Mouse (Mus musculus) lung, embryonic 14.5 days (tissue): ENCODE measurements around the gene Jarid2. TPM values are rescaled to one million over a fixed set of nuclear protein-coding genes. Genes with fewer than 3 reads are reported as not detected.

Source experiments
- ATAC-seq: fragments of 200-750 bp; cut with Nextera tagmentation; 2 replicates; pipeline ENCODE4 v1.8.0; 2017; ENCODE audit warnings: mild to moderate bottlenecking, moderate TSS enrichment, moderate library complexity; ENCODE audit not compliant: insufficient read depth
- DNase-seq: peaks from one replicate; pipeline ENCODE4 v3.0.0-alpha.2; 2015
- H3K27ac ChIP-seq: fragments of 300-500 bp; sonication (generic); 2 replicates; pipeline ENCODE4 v1.5.1; 2014; ENCODE audit warnings: low read depth, mild to moderate bottlenecking, moderate library complexity
- H3K27me3 ChIP-seq: fragments of 300-500 bp; sonication (generic); 2 replicates; pipeline ENCODE4 v1.6.1; 2014; ENCODE audit warnings: low read length, control low read depth; ENCODE audit not compliant: insufficient read depth
- H3K36me3 ChIP-seq: fragments of 300-500 bp; sonication (generic); 2 replicates; pipeline ENCODE4 v1.6.1; 2014; ENCODE audit warnings: control low read depth; ENCODE audit not compliant: insufficient read depth
- H3K4me1 ChIP-seq: fragments of 300-500 bp; sonication (generic); 2 replicates; pipeline ENCODE4 v1.6.1; 2014; ENCODE audit warnings: antibody characterized with exemption, control low read depth; ENCODE audit not compliant: insufficient read depth
- H3K4me2 ChIP-seq: fragments of 300-500 bp; sonication (generic); 2 replicates; pipeline ENCODE4 v1.6.1; 2014; ENCODE audit warnings: mild to moderate bottlenecking
- H3K4me3 ChIP-seq: fragments of 300-500 bp; sonication (generic); 2 replicates; pipeline ENCODE4 v1.5.1; 2014; ENCODE audit warnings: low read depth, low read length
- H3K9ac ChIP-seq: fragments of 300-500 bp; sonication (generic); 2 replicates; pipeline ENCODE4 v1.6.1; 2014
- H3K9me3 ChIP-seq: fragments of 300-500 bp; sonication (generic); 2 replicates; pipeline ENCODE4 v1.6.1; 2016; ENCODE audit warnings: low read depth, low read length, control low read depth
- CTCF ChIP-seq: IDR thresholded peaks from 2 replicates; pipeline ENCODE4 v1.5.1; 2016; ENCODE audit warnings: antibody characterized with exemption, low read depth
- WGBS: fragments of 180-500 bp; shearing (Covaris S2); extraction: QIAGEN DNeasy Blood & Tissue Kit; methylation state at CpG from one replicate; pipeline ENCODE4 v1.1.7; 2014; 5-methylcytosine and 5-hydroxymethylcytosine counted together
- polyA plus RNA-seq: library from polyadenylated mRNA; unstranded; fragments of >200 nt; fragmentation: Nextera tagmentation; extraction: Ambion mirVana; gene quantifications from 2 replicates; pipeline ENCODE4 v1.2.1, GENCODE M21; 2014

Jarid2 gene
- polyA plus RNA-seq, 1 experiment from 2014 or later, result 18.4 TPM

DNA sequence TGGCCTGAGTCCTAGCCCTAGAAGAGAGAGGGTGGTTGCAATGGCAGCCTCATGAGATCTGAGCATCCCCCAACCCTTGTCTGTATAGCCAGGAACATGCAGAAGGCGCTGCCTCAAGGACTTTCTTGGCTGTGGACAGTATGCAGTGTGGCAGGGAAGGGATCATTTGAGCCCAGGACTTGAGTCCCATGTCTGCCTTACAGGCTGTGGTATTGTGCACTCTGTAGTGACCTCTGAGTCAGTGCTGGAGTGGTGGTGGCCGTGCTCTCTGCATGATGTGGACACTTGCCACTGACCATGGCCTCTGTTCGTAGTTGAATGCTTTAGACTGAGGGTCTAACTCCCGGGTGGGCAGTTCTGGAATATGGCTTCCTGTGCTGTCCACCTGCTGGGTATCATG is 187.9 kb downstream of the Jarid2 start:
- 91% methylated on average over 4 of the region's 4 CpGs for WGBS
- no peaks in the 10 kb centered on the region for H3K4me1 ChIP-seq
- peaks cover 98% of the 10 kb centered on the region for H3K36me3 ChIP-seq
- no peaks in the 10 kb centered on the region for H3K9me3 ChIP-seq
- H3K27ac ChIP-seq, result no peak overlapping the region
- H3K9ac ChIP-seq, result no peak overlapping the region
- DNase-seq, result no peak
- no peak overlapping the region for H3K4me3 ChIP-seq
- no peak for TF ChIP-seq CTCF
- ATAC-seq, result no peak
- no peak overlapping the region for H3K4me2 ChIP-seq
- H3K27me3 ChIP-seq, result no peaks in the 10 kb centered on the region

DNA sequence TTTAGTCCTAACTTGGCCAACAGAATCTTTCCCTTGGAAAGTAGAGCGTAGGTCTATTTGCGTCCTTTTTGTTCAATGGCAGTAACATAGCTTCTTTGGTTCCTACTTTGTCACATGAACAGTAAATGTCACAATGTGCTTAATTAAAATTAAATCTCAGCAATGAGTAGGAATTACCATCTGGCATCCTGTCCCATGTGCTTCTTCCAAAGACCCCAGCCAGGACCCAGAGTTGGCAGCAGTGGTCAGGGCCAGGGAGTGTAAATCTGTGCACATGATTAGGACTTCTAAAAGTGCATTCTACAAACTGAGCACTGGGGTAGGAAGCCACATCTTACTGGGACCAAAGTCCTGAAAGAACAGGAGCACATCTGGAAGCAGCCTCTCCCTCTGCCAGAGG is 189.0 kb downstream of the Jarid2 start:
- ATAC-seq (no peak), DNase-seq (no peak)
- Histone ChIP-seq H3K27ac (no peak overlapping the region), H3K27me3 (no peaks in the 10 kb centered on the region), H3K4me1 (no peaks in the 10 kb centered on the region), H3K36me3 (peaks cover 98% of the 10 kb centered on the region), H3K9ac (no peak overlapping the region), H3K9me3 (no peaks in the 10 kb centered on the region), H3K4me2 (no peak overlapping the region), H3K4me3 (no peak overlapping the region)
- WGBS, result 92% methylated on average over 2 of the region's 2 CpGs
- TF ChIP-seq CTCF, result no peak

DNA sequence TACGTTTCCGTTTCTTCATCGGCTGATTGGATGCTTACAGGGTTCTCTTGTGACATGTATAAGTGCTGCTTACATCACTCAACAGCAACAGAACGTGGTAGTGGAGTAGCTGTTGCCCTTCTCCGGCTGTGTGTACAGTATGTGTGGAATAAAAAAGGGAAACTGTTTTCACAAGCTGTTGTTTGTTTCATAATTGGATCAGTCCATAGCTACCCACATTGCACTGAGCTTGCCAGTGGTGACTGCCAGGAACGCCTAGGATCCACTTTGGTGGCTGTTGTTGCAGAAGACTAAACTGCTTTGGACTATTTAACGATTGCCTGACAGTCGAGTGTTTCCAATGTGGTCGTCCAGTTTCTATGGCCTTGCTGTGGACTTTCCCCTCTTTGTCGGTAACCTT is 191.8 kb downstream of the Jarid2 start:
- Histone ChIP-seq H3K9ac (no peak overlapping the region), H3K4me2 (no peak overlapping the region), H3K27me3 (no peaks in the 10 kb centered on the region), H3K27ac (no peak overlapping the region), H3K9me3 (no peaks in the 10 kb centered on the region), H3K4me3 (no peak overlapping the region), H3K4me1 (no peaks in the 10 kb centered on the region), H3K36me3 (peaks cover 94% of the 10 kb centered on the region)
- no peak for TF ChIP-seq CTCF
- ATAC-seq, result no peak
- no peak for DNase-seq
- WGBS, result 71% methylated on average over 10 of the region's 10 CpGs

DNA sequence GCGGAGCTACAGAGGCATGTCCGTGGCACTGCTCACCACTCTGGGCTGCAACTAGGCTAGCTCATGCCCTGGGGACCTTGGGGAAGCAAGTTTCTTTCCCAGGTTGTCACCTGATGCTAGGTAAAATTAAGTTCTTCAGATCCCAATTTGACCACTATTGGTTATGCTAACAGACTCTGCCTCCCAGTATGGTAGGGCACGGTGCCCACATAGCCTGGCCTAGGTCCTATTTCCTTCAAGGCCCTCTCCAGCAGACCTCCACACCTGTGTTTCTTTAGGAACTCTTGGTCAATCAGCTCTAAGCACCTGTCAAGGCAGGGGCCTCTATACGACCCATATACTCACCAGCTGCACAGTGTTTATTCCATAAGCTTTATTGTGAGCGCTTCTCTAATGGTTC is 192.4 kb downstream of the Jarid2 start:
- 88% methylated on average over 5 of the region's 5 CpGs for WGBS
- ATAC-seq, result no peak
- TF ChIP-seq CTCF, result no peak
- H3K4me2 ChIP-seq, result no peak overlapping the region
- H3K36me3 ChIP-seq, result peaks cover 88% of the 10 kb centered on the region
- H3K4me1 ChIP-seq, result no peaks in the 10 kb centered on the region
- H3K9me3 ChIP-seq, result no peaks in the 10 kb centered on the region
- H3K4me3 ChIP-seq, result no peak overlapping the region
- no peak overlapping the region for H3K9ac ChIP-seq
- H3K27ac ChIP-seq, result no peak overlapping the region
- no peaks in the 10 kb centered on the region for H3K27me3 ChIP-seq
- DNase-seq, result no peak

DNA sequence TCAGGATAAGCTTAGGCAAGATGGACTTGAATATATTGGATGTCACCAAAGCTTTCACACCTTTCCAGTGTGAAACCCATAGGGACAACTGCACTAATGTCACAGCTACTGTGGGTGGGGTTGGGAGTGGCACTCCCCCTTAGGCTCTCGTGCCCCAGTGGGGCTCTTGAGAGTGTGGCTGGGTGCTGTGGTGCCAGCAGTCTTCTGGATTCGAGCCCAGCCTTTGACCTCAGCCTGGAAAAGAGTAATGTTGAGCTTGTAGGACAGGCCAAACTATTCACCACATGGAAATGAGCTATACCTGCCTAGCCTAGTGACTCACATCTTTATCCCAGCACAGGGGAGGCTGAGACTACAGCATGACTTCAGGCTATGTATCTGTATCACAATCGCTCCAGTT is 194.8 kb downstream of the Jarid2 start:
- ATAC-seq (no peak), DNase-seq (no peak)
- Histone ChIP-seq H3K27ac (no peak overlapping the region), H3K9ac (no peak overlapping the region), H3K4me1 (no peaks in the 10 kb centered on the region), H3K9me3 (no peaks in the 10 kb centered on the region), H3K27me3 (no peaks in the 10 kb centered on the region), H3K36me3 (peaks cover 68% of the 10 kb centered on the region), H3K4me2 (no peak overlapping the region), H3K4me3 (no peak overlapping the region)
- 76% methylated on average over 3 of the region's 3 CpGs for WGBS
- no peak for TF ChIP-seq CTCF

DNA sequence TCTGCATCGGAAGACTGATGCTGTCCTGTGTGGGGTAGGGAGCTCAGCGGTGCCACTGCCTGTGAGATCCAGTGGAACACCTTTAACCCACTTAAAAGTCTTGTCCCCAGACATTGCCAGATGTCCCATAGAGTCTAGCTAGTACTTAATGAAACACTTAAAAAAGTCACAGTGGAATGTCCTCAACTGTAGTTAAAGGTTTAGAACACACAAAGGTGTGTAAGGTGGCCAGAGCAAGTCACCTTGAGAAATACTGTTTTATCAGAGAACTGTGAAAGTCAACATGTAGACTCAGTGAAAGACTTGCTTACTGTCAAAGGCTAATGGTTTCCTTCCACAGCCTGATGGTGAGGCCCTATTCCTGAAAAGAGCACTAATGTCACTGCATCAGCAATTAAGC is 195.9 kb downstream of the Jarid2 start:
- Histone ChIP-seq H3K27ac (no peak overlapping the region), H3K9me3 (no peaks in the 10 kb centered on the region), H3K4me2 (no peak overlapping the region), H3K4me3 (no peak overlapping the region), H3K36me3 (peaks cover 56% of the 10 kb centered on the region), H3K27me3 (no peaks in the 10 kb centered on the region), H3K9ac (no peak overlapping the region), H3K4me1 (no peaks in the 10 kb centered on the region)
- no peak for ATAC-seq
- DNase-seq, result no peak
- WGBS, result 89% methylated on average over 2 of the region's 2 CpGs
- no peak for TF ChIP-seq CTCF

DNA sequence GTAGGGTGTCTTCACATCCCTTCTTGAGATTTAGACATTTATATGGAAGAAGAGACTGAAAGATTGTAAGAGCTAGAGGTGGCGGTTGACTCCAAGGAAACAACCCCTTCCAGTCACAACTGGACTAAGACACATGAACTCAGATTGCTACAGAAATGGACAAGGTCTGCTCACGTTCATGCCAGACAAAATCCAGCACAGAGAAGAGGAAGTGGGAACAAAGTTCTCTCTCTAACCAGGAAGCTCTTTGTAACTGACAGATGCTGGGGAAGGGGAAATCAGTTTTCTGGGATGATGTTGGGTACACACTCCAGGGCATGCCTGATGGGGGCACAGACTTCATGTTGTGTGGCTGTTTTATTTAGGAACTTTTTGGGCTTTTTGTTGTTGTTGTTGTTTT is 197.0 kb downstream of the Jarid2 start:
- H3K36me3 ChIP-seq, result peaks cover 47% of the 10 kb centered on the region
- no peak for ATAC-seq
- no peak overlapping the region for H3K4me2 ChIP-seq
- H3K9ac ChIP-seq, result no peak overlapping the region
- no peak overlapping the region for H3K4me3 ChIP-seq
- H3K27me3 ChIP-seq, result no peaks in the 10 kb centered on the region
- no peak overlapping the region for H3K27ac ChIP-seq
- DNase-seq, result no peak
- no peaks in the 10 kb centered on the region for H3K9me3 ChIP-seq
- no peaks in the 10 kb centered on the region for H3K4me1 ChIP-seq
- TF ChIP-seq CTCF, result no peak
- WGBS, result 86% methylated on average over 2 of the region's 2 CpGs
